Mouse (Mus musculus): ENCODE measurements around the gene Olfr790. TPM values are rescaled to one million over a fixed set of nuclear protein-coding genes. Genes with fewer than 3 reads are reported as not detected.

The Olfr790 gene
- polyA plus RNA-seq, 1 experiment from 2014 or later, result not detected

GRCm38 (mm10) chr10:129549354-129549753 lies 51.1 kb downstream of the Olfr790 start:
- Histone ChIP-seq H3K9ac (ENCODE audit: low read length) (no peak overlapping the region), H3K4me3 (ENCODE audit: low read depth, low read length) (no peak overlapping the region), H3K9me3 (ENCODE audit: control insufficient read depth, low read length) (no peaks in the 10 kb centered on the region), H3K36me3 (ENCODE audit: control insufficient read depth, insufficient read depth, low read length) (no peaks in the 10 kb centered on the region), H3K27ac (ENCODE audit: low read depth) (no peak overlapping the region), H3K4me2 (ENCODE audit: low read length) (no peak overlapping the region), H3K27me3 (replicated peaks; ENCODE audit: control insufficient read depth, insufficient read depth, low read length) (no peaks in the 10 kb centered on the region), H3K4me1 (replicated peaks; ENCODE audit: control insufficient read depth, insufficient read depth, low read length) (no peaks in the 10 kb centered on the region)
- no peak for DNase-seq (ENCODE audit: low spot score)
- no peak for ATAC-seq (replicated peaks; ENCODE audit: low FRiP score, low TSS enrichment, low read depth)
- 55% methylated on average over 1 of the region's 1 CpGs for WGBS

Other genes with a start within 250 kb of the Olfr790 start
- not detected in 2 replicates for gene Olfr776, start 239.4 kb upstream of the Olfr790 start, polyA plus RNA-seq (2014; fragmentation: Nextera tagmentation; extraction: Ambion mirVana)
- gene Olfr777, start 227.0 kb upstream of the Olfr790 start, polyA plus RNA-seq (2014; fragmentation: Nextera tagmentation; extraction: Ambion mirVana), result not detected in 2 replicates
- gene Olfr780, start 180.4 kb upstream of the Olfr790 start, polyA plus RNA-seq (2014; fragmentation: Nextera tagmentation; extraction: Ambion mirVana), result not detected in 2 replicates
- not detected in 2 replicates for gene Olfr781, start 169.6 kb upstream of the Olfr790 start, polyA plus RNA-seq (2014; fragmentation: Nextera tagmentation; extraction: Ambion mirVana)
- not detected in 2 replicates for gene Olfr782, start 149.6 kb upstream of the Olfr790 start, polyA plus RNA-seq (2014; fragmentation: Nextera tagmentation; extraction: Ambion mirVana)
- 0.11 and 0.20 TPM in 2 replicates for gene Olfr784, start 114.4 kb upstream of the Olfr790 start, polyA plus RNA-seq (2014; fragmentation: Nextera tagmentation; extraction: Ambion mirVana)
- not detected in 2 replicates for gene Olfr785, start 93.1 kb upstream of the Olfr790 start, polyA plus RNA-seq (2014; fragmentation: Nextera tagmentation; extraction: Ambion mirVana)
- gene Olfr786, start 71.2 kb upstream of the Olfr790 start, polyA plus RNA-seq (2014; fragmentation: Nextera tagmentation; extraction: Ambion mirVana), result not detected in 2 replicates
- gene Olfr787, start 36.6 kb upstream of the Olfr790 start, polyA plus RNA-seq (2014; fragmentation: Nextera tagmentation; extraction: Ambion mirVana), result not detected in 2 replicates
- gene Olfr788, start 27.5 kb upstream of the Olfr790 start, polyA plus RNA-seq (2014; fragmentation: Nextera tagmentation; extraction: Ambion mirVana), result not detected in 2 replicates
- not detected in 2 replicates for gene Olfr789, start 13.7 kb upstream of the Olfr790 start, polyA plus RNA-seq (2014; fragmentation: Nextera tagmentation; extraction: Ambion mirVana)
- not detected in 2 replicates for gene Olfr791, start 23.3 kb downstream of the Olfr790 start, polyA plus RNA-seq (2014; fragmentation: Nextera tagmentation; extraction: Ambion mirVana)
- gene Olfr792, start 40.7 kb downstream of the Olfr790 start, polyA plus RNA-seq (2014; fragmentation: Nextera tagmentation; extraction: Ambion mirVana), result not detected in 2 replicates
- not detected in 2 replicates for gene Olfr794, start 69.2 kb downstream of the Olfr790 start, polyA plus RNA-seq (2014; fragmentation: Nextera tagmentation; extraction: Ambion mirVana)
- gene Olfr796, start 114.1 kb downstream of the Olfr790 start, polyA plus RNA-seq (2014; fragmentation: Nextera tagmentation; extraction: Ambion mirVana), result not detected in 2 replicates
- not detected in 2 replicates for gene Olfr798, start 129.4 kb downstream of the Olfr790 start, polyA plus RNA-seq (2014; fragmentation: Nextera tagmentation; extraction: Ambion mirVana)
- gene Olfr799, start 139.0 kb downstream of the Olfr790 start, polyA plus RNA-seq (2014; fragmentation: Nextera tagmentation; extraction: Ambion mirVana), result not detected in 2 replicates
- not detected in 2 replicates for gene Olfr800, start 159.2 kb downstream of the Olfr790 start, polyA plus RNA-seq (2014; fragmentation: Nextera tagmentation; extraction: Ambion mirVana)
- gene Olfr801, start 175.4 kb downstream of the Olfr790 start, polyA plus RNA-seq (2014; fragmentation: Nextera tagmentation; extraction: Ambion mirVana), result not detected in 2 replicates
- gene Olfr802, start 189.7 kb downstream of the Olfr790 start, polyA plus RNA-seq (2014; fragmentation: Nextera tagmentation; extraction: Ambion mirVana), result not detected in 2 replicates
- gene Olfr803, start 195.8 kb downstream of the Olfr790 start, polyA plus RNA-seq (2014; fragmentation: Nextera tagmentation; extraction: Ambion mirVana), result not detected in 2 replicates
- not detected in 2 replicates for gene Olfr804, start 204.7 kb downstream of the Olfr790 start, polyA plus RNA-seq (2014; fragmentation: Nextera tagmentation; extraction: Ambion mirVana)
- gene Olfr805, start 230.9 kb downstream of the Olfr790 start, polyA plus RNA-seq (2014; fragmentation: Nextera tagmentation; extraction: Ambion mirVana), result not detected in 2 replicates
- not detected in 2 replicates for gene Olfr806, start 243.4 kb downstream of the Olfr790 start, polyA plus RNA-seq (2014; fragmentation: Nextera tagmentation; extraction: Ambion mirVana)

All from intestine, embryonic 14.5 days (tissue).